Mouse (Mus musculus) megakaryocyte, embryonic 14.5 days (primary cell): ENCODE measurements around the gene Dnah2.

Source experiments
- FLI1 ChIP-seq: IDR thresholded peaks from 2 replicates; pipeline ENCODE4 v1.6.1; 2012; ENCODE audit warnings: low read length, inconsistent platforms, mixed read lengths
- GATA1 ChIP-seq: IDR thresholded peaks from 3 replicates; pipeline ENCODE4 v1.6.1; 2012; ENCODE audit warnings: mixed read lengths, low read length, inconsistent platforms, borderline replicate concordance

GRCm38 (mm10) chr11:69432640-69432982 lies 116.3 kb downstream of the Dnah2 start:
- no peak for TF ChIP-seq GATA1
- no peak for TF ChIP-seq FLI1
